Mouse (Mus musculus): ENCODE results near the gene Elmsan1. TPM values are rescaled to one million over a fixed set of nuclear protein-coding genes. Genes with fewer than 3 reads are reported as not detected.

Elmsan1 gene
- total RNA-seq, 2 experiments from 2014 or later = 17.5 to 20.6 TPM

- no peak for DNase-seq (ENCODE audit: low spot score in 2 of 2)
Measured at GRCm38 (mm10) chr12:84109924-84110323, 108.8 kb downstream of the Elmsan1 start.

DNA sequence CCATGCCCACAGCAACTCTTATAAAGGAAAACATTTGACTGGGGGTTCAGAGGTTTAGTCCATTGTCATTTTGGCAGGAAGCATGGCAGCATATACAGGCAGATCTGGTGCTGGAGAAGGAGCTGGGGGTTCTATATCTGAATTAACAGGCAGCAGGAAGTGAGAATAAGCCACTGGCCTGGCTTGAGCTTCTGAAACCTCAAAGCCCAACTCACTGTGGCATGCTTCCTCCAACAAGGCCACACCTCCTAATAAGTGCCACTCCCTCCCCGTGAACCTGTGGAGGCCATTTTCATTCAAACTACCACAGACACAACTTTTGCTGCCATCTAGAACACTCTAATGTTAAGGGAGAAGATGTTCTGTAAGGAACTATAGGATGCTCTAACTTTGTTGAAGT is 111.0 kb downstream of the Elmsan1 start:
- no peak for DNase-seq (ENCODE audit: low spot score in 2 of 2)

DNA sequence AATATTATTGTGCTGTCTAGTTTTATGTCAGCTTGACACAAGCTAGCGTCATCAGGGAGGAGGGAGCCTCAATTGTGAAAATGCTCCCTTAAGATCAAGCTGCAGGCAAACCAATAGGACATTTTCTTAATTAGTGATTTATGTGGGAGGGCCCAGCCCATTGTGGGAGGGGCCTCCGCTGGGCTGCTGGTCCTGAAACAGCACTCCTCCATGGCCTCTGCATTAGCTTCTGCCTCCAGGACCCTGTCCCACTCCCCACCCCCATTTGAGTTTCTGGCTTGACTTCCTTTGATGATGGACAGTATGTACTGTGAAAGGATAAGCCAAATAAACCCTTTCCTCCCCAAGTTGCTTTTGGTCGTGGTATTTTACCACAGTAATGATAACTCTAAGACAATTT is 111.7 kb downstream of the Elmsan1 start:
- no peak for DNase-seq (ENCODE audit: low spot score in 2 of 2)

DNA sequence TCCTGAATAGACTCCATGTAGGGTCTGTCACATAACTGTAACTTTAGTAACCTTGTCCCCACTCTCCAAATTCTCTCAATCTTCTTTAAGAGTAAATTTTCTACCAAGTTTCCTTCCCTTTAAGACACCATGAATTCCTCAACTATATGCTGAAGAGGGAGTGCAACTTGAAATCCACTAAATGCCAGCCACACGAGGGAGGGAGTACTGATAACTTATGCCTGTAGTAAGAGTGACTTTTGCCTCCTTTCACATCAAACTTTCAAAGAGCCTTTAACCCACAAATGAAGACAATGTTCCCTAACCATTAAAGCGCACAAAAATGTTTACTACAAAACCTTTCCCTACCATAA is 117.2 kb downstream of the Elmsan1 start:
- DNase-seq (ENCODE audit: low spot score in 2 of 2) = no peak

GRCm38 (mm10) chr12:84100604-84101492 is 117.8 kb downstream of the Elmsan1 start, which contains the start of gene Acot6:
TSS of gene Acot6 (plus strand) at chr12:84100654.
- peak; percentile 43 to 53 for DNase-seq (ENCODE audit: low spot score in 2 of 2)

GRCm38 (mm10) chr12:84100071-84100470 is 118.6 kb downstream of the Elmsan1 start:
- no peak for DNase-seq (ENCODE audit: low spot score in 2 of 2)

DNA sequence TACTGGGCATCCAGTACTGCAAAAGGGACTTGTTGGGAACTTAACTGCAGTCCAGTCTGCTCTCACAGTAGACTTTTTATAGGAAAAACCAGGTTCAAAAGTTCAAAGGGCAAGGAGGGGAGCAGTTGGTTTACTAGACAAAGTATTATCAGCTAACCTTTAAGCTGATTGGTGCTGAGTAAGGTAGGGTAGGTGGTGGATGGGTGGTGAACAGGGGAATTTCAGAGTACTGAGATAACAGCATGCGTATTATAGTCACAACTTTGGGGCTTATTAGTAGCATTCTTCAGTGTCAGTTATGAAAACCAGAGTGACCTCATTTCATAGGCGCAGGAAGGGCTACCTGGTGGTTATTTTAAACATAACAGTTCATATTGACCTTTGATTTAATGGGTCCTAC is 119.1 kb downstream of the Elmsan1 start:
- no peak for DNase-seq (ENCODE audit: low spot score in 2 of 2)

Other genes starting within 250 kb of the Elmsan1 start
- not detected for gene Heatr4, start 234.0 kb downstream of the Elmsan1 start, total RNA-seq (2021)
- 10 to 100 TPM; 19.2 to 38.5 TPM for gene Acot2, start 231.0 kb downstream of the Elmsan1 start, total RNA-seq (2021)
- gene Acot1, start 209.4 kb downstream of the Elmsan1 start, total RNA-seq (2021) = 10 to 100 TPM in 1 of 2 experiments, 1 to 10 TPM in 1; 8.5 to 12.6 TPM
- gene Acot4, start 180.5 kb downstream of the Elmsan1 start, total RNA-seq (2021) = 1 to 10 TPM; 1.7 to 3.7 TPM
- not detected for gene Gm49366, start 179.9 kb downstream of the Elmsan1 start, total RNA-seq (2021)
- 1 to 10 TPM in 1 of 2 experiments, not detected in 1; 1.3 TPM for gene Acot3, start 166.7 kb downstream of the Elmsan1 start, total RNA-seq (2021)
- gene Acot5, start 149.6 kb downstream of the Elmsan1 start, total RNA-seq (2021) = under 1 TPM; 0.22 to 0.46 TPM
- gene Acot6, start 118.2 kb downstream of the Elmsan1 start, total RNA-seq (2021) = 1 to 10 TPM; 3.4 to 5.4 TPM
- gene Dnal1, start 104.5 kb downstream of the Elmsan1 start, total RNA-seq (2021) = 10 to 100 TPM; 15.5 to 16.8 TPM
- gene Pnma1, start 70.4 kb downstream of the Elmsan1 start, total RNA-seq (2021) = under 1 TPM; 0.26 to 0.36 TPM
- 100 to 1,000 TPM in 1 of 2 experiments, 10 to 100 TPM in 1; 82.5 to 110 TPM for gene Ptgr2, start 66.4 kb upstream of the Elmsan1 start, total RNA-seq (2021)
- 10 to 100 TPM; 31.9 to 40.8 TPM for gene Zfp410, start 98.0 kb upstream of the Elmsan1 start, total RNA-seq (2021)
- gene Coq6, start 142.8 kb upstream of the Elmsan1 start, total RNA-seq (2021) = 10 to 100 TPM; 67.4 to 80.8 TPM
- gene Fam161b, start 143.0 kb upstream of the Elmsan1 start, total RNA-seq (2021) = 1 to 10 TPM; 3.2 to 4.5 TPM
- gene Entpd5, start 190.1 kb upstream of the Elmsan1 start, total RNA-seq (2021) = 100 to 1,000 TPM in 1 of 2 experiments, 10 to 100 TPM in 1; 77.4 to 111 TPM
- 1 to 10 TPM; 1.4 to 1.5 TPM for gene Bbof1, start 190.2 kb upstream of the Elmsan1 start, total RNA-seq (2021)
- 10 to 100 TPM; 14.3 to 20.2 TPM for gene Rnf113a2, start 198.3 kb upstream of the Elmsan1 start, total RNA-seq (2021)
- 100 to 1,000 TPM; 209 to 223 TPM for gene Aldh6a1, start 232.1 kb upstream of the Elmsan1 start, total RNA-seq (2021)
- 10 to 100 TPM; 15.6 to 15.9 TPM for gene Lin52, start 232.5 kb upstream of the Elmsan1 start, total RNA-seq (2021)